Mouse (Mus musculus) kidney, postnatal 0 days (tissue): ENCODE measurements around the gene Lrrc20. TPM values are rescaled to one million over a fixed set of nuclear protein-coding genes. Genes with fewer than 3 reads are reported as not detected.
"Not testable (repeated sequence)": the region's sequence is repeated elsewhere in the genome, so short reads cannot be mapped to it uniquely, and the experiment has no call there.

Experiments
- ATAC-seq: fragments of 200-750 bp; cut with Nextera tagmentation; replicated peaks from 2 replicates; pipeline ENCODE4 v1.8.0; 2017; ENCODE audit warnings: low read depth, moderate number of reproducible peaks, moderate TSS enrichment, moderate library complexity; ENCODE audit not compliant: low FRiP score
- DNase-seq: peaks from one replicate; pipeline ENCODE4 v3.0.0-alpha.2; 2016; ENCODE audit warnings: low spot score
- H3K27ac ChIP-seq: fragments of 300-500 bp; sonication (generic); 2 replicates; pipeline ENCODE4 v1.5.1; 2014; ENCODE audit warnings: mild to moderate bottlenecking
- H3K27me3 ChIP-seq: fragments of 300-500 bp; sonication (generic); 2 replicates; pipeline ENCODE4 v1.6.1; 2014; ENCODE audit warnings: low read length, mixed read lengths; ENCODE audit not compliant: insufficient read depth
- H3K36me3 ChIP-seq: fragments of 300-500 bp; sonication (generic); 2 replicates; pipeline ENCODE4 v1.6.1; 2014; ENCODE audit warnings: low read length, mixed read lengths; ENCODE audit not compliant: insufficient read depth
- H3K4me1 ChIP-seq: fragments of 300-500 bp; sonication (generic); replicated peaks from 2 replicates; pipeline ENCODE4 v1.6.1; 2014; ENCODE audit warnings: antibody characterized with exemption, low read length, mixed read lengths; ENCODE audit not compliant: insufficient read depth
- H3K4me2 ChIP-seq: fragments of 300-500 bp; sonication (generic); 2 replicates; pipeline ENCODE4 v1.6.1; 2014; ENCODE audit warnings: mild to moderate bottlenecking, low read length, moderate library complexity, mixed read lengths
- H3K4me3 ChIP-seq: fragments of 300-500 bp; sonication (generic); replicated peaks from 2 replicates; pipeline ENCODE4 v1.5.1; 2014; ENCODE audit warnings: low read depth, low read length
- H3K9ac ChIP-seq: fragments of 300-500 bp; sonication (generic); 2 replicates; pipeline ENCODE4 v1.6.1; 2014; ENCODE audit warnings: low read depth, low read length
- H3K9me3 ChIP-seq: fragments of 300-500 bp; sonication (generic); replicated peaks from 2 replicates; pipeline ENCODE4 v1.6.1; 2016; ENCODE audit warnings: low read length, inconsistent platforms, mixed read lengths
- CTCF ChIP-seq: IDR thresholded peaks from 2 replicates; pipeline ENCODE4 v1.5.1; 2016; ENCODE audit warnings: antibody characterized with exemption, low read depth, mild to moderate bottlenecking, moderate library complexity
- WGBS: fragments of 180-500 bp; shearing (Covaris S2); extraction: QIAGEN DNeasy Blood & Tissue Kit; methylation state at CpG from one replicate; pipeline ENCODE4 v1.1.7; 2014; 5-methylcytosine and 5-hydroxymethylcytosine counted together
- polyA plus RNA-seq: library from polyadenylated mRNA; unstranded; fragments of >200 nt; fragmentation: Nextera tagmentation; extraction: Ambion mirVana; gene quantifications from 2 replicates; pipeline ENCODE4 v1.2.1, GENCODE M21; 2015

Lrrc20 gene
- polyA plus RNA-seq, 1 experiment from 2014 or later = 5.7 TPM

- Histone ChIP-seq H3K9me3 (no peaks in the 10 kb centered on the region), H3K4me3 (no peak overlapping the region), H3K36me3 (no peaks in the 10 kb centered on the region), H3K27me3 (no peaks in the 10 kb centered on the region), H3K4me2 (no peak overlapping the region), H3K27ac (no peak overlapping the region), H3K9ac (no peak overlapping the region), H3K4me1 (no peaks in the 10 kb centered on the region)
- 67% methylated on average over 8 of the region's 8 CpGs for WGBS
- peak; percentile 23 for DNase-seq
- ATAC-seq = no peak
- TF ChIP-seq CTCF = peak; percentile 65
These were observed 135.1 kb downstream of the Lrrc20 start for GRCm38 (mm10) chr10:61610650-61611235.

DNA sequence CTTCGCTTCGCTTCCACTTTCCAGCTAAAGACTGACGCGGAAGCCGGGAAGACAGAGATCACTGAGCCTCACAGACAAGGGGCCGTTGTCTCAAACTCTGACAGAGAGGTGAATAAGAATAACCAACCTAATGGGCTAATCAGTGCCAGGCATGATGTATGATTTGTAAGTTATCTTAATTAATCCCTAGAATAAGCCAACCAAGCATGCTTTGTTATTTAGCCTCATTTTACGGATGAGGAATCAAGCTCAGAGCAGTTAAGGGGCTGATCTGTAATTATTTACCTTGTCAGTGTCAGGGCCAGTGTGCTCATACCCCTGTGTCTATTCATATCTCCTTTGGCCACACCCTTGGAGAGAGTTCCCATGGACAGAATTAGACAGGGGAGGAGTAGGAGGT is 138.7 kb downstream of the Lrrc20 start:
- TF ChIP-seq CTCF = no peak
- ATAC-seq (no peak), DNase-seq (no peak)
- no peak overlapping the region for H3K4me3 ChIP-seq
- WGBS = 52% methylated on average over 7 of the region's 7 CpGs
- no peak overlapping the region for H3K27ac ChIP-seq
- no peaks in the 10 kb centered on the region for H3K27me3 ChIP-seq
- no peaks in the 10 kb centered on the region for H3K4me1 ChIP-seq
- no peak overlapping the region for H3K9ac ChIP-seq
- H3K4me2 ChIP-seq = no peak overlapping the region
- no peaks in the 10 kb centered on the region for H3K9me3 ChIP-seq
- no peaks in the 10 kb centered on the region for H3K36me3 ChIP-seq

GRCm38 (mm10) chr10:61618528-61618927 is 142.9 kb downstream of the Lrrc20 start:
- no peaks in the 10 kb centered on the region for H3K36me3 ChIP-seq
- WGBS = 90% methylated on average over 2 of the region's 2 CpGs
- no peak for TF ChIP-seq CTCF
- ATAC-seq (no peak), DNase-seq (no peak)
- no peak overlapping the region for H3K4me3 ChIP-seq
- no peaks in the 10 kb centered on the region for H3K4me1 ChIP-seq
- H3K9me3 ChIP-seq = no peaks in the 10 kb centered on the region
- H3K27me3 ChIP-seq = no peaks in the 10 kb centered on the region
- no peak overlapping the region for H3K4me2 ChIP-seq
- no peak overlapping the region for H3K9ac ChIP-seq
- no peak overlapping the region for H3K27ac ChIP-seq

DNA sequence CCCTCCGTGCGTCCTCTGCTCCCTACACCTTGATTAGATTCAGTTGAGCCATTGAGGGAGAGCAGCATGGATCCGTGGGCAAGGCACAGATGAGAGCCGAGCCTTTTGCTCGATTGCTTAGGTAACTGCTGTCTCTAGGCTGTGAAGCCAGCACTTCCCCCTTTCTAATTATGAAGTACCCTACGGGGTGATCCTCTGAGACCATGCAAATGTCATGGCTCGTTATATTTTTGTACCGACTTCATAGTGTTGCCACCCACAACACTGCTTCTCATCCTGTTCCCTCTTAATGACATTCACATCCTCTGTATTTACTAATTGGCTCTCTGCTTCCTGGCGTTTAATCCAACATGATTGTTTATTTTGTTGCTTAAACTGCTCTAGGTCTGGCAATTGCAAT is 146.1 kb downstream of the Lrrc20 start:
- H3K4me2 ChIP-seq = no peak overlapping the region
- no peaks in the 10 kb centered on the region for H3K9me3 ChIP-seq
- no peak for ATAC-seq
- WGBS = 63% methylated on average over 9 of the region's 9 CpGs
- no peak for TF ChIP-seq CTCF
- H3K4me3 ChIP-seq = no peak overlapping the region
- H3K36me3 ChIP-seq = no peaks in the 10 kb centered on the region
- peaks cover 13% of the 10 kb centered on the region; the same call in 1 of the 2 replicates for H3K27me3 ChIP-seq
- no peak overlapping the region for H3K27ac ChIP-seq
- no peak for DNase-seq
- H3K9ac ChIP-seq = no peak overlapping the region
- peaks cover 9% of the 10 kb centered on the region; the same call in 1 of the 2 replicates for H3K4me1 ChIP-seq

GRCm38 (mm10) chr10:61623874-61624273 is 148.3 kb downstream of the Lrrc20 start:
- not testable (repeated sequence) for H3K9ac ChIP-seq, H3K27ac ChIP-seq, DNase-seq, H3K4me3 ChIP-seq, H3K4me1 ChIP-seq, H3K9me3 ChIP-seq, H3K36me3 ChIP-seq, ATAC-seq, H3K4me2 ChIP-seq
- WGBS = 79% methylated on average over 3 of the region's 3 CpGs
- peak; percentile 41; the same call in 1 of the 2 replicates for TF ChIP-seq CTCF
- H3K27me3 ChIP-seq = peaks cover 13% of the 10 kb centered on the region; the same call in 1 of the 2 replicates

DNA sequence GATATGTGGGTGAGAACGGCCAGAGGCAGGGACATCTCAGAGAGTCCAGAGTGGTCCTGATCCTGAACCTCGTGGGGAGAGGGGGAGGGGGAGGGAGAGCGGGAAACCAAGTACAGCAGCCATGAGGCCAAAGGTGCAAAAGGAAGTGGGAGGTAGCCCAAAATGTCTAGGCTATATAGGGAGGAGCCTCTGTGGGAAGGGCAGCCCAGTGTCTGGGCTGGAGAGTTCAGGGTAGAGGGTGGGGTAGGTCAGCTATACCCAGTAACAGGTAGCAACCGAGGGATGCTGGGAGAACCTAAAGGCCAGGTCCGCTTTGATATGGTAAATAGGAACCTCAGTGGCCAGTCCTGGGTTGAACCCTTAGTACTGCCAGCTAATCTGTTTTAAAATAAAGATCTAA is 149.2 kb downstream of the Lrrc20 start:
- TF ChIP-seq CTCF = no peak

More for the DNA sequence above, 149.2 kb downstream of the Lrrc20 start:
- Histone ChIP-seq H3K4me2 (peak overlapping the region; percentile 58; the same call in 1 of the 2 replicates), H3K9ac (no peak overlapping the region), H3K27ac (no peak overlapping the region), H3K9me3 (no peaks in the 10 kb centered on the region), H3K4me3 (no peak overlapping the region), H3K36me3 (no peaks in the 10 kb centered on the region), H3K27me3 (peaks cover 13% of the 10 kb centered on the region; the same call in 1 of the 2 replicates), H3K4me1 (peaks cover 9% of the 10 kb centered on the region; the same call in 1 of the 2 replicates)
- DNase-seq = no peak
- no peak for ATAC-seq
- 25% methylated on average over 5 of the region's 5 CpGs for WGBS
